Mouse (Mus musculus) liver, embryonic 13.5 days (tissue): ENCODE measurements around the gene Olfr1424. TPM values are rescaled to one million over a fixed set of nuclear protein-coding genes. Genes with fewer than 3 reads are reported as not detected.
"Not testable (repeated sequence)": the region's sequence is repeated elsewhere in the genome, so short reads cannot be mapped to it uniquely, and the experiment has no call there.

Experiments
- ATAC-seq: fragments of 200-750 bp; cut with Nextera tagmentation; 2 replicates; pipeline ENCODE4 v1.8.0; 2017; ENCODE audit warnings: low read depth, mild to moderate bottlenecking, moderate number of reproducible peaks, moderate library complexity
- DNase-seq: peaks from one replicate; pipeline ENCODE4 v3.0.0; 2022
- H3K27ac ChIP-seq: fragments of 300-500 bp; sonication (generic); 2 replicates; pipeline ENCODE4 v1.5.1; 2015; ENCODE audit warnings: moderate library complexity, mild to moderate bottlenecking, inconsistent platforms
- H3K27me3 ChIP-seq: fragments of 300-500 bp; sonication (generic); 2 replicates; pipeline ENCODE4 v1.6.1; 2015; ENCODE audit warnings: mild to moderate bottlenecking, inconsistent platforms
- H3K36me3 ChIP-seq: fragments of 300-500 bp; sonication (generic); 2 replicates; pipeline ENCODE4 v1.6.1; 2015; ENCODE audit warnings: mild to moderate bottlenecking, inconsistent platforms
- H3K4me1 ChIP-seq: fragments of 300-500 bp; sonication (generic); replicated peaks from 2 replicates; pipeline ENCODE4 v1.6.1; 2015; ENCODE audit warnings: inconsistent platforms
- H3K4me2 ChIP-seq: fragments of 300-500 bp; sonication (generic); 2 replicates; pipeline ENCODE4 v1.6.1; 2015; ENCODE audit warnings: inconsistent platforms, mild to moderate bottlenecking, moderate library complexity
- H3K4me3 ChIP-seq: fragments of 300-500 bp; sonication (generic); replicated peaks from 2 replicates; pipeline ENCODE4 v1.5.1; 2015; ENCODE audit warnings: mild to moderate bottlenecking, inconsistent platforms
- H3K9ac ChIP-seq: fragments of 300-500 bp; sonication (generic); 2 replicates; pipeline ENCODE4 v1.6.1; 2015; ENCODE audit warnings: mild to moderate bottlenecking, inconsistent platforms
- H3K9me3 ChIP-seq: fragments of 300-500 bp; sonication (generic); replicated peaks from 2 replicates; pipeline ENCODE4 v1.6.1; 2016; ENCODE audit warnings: inconsistent platforms
- WGBS: fragments of 180-500 bp; shearing (Covaris S2); methylation state at CpG from one replicate; pipeline ENCODE4 v1.1.7; 2015; ENCODE audit not compliant: insufficient replicate concordance; 5-methylcytosine and 5-hydroxymethylcytosine counted together
- polyA plus RNA-seq: library from polyadenylated mRNA; unstranded; fragments of >200 nt; fragmentation: Nextera tagmentation; extraction: Ambion mirVana; gene quantifications from 2 replicates; pipeline ENCODE4 v1.2.1, GENCODE M21; 2015

The Olfr1424 gene
- polyA plus RNA-seq = not detected in 2 replicates

DNA sequence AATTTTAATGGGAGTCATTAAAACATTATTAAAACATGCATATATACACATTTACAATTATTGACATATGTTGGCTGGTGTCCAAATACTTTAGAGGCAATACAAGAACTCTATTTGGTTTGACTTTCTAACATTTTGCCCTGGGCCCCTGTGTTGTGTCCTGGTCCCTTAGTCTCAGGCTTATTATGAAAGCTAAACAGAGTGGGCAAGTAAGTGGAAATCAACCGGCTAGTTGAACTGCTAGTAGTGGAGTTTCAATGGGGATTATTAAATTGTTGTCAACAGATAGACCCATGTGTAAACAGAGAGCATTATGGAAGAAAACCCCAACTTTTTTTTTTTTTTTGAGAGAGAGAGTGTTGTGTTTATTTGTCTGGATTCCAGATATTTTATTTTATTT lies at the start of gene Olfr1424:
TSS of gene Olfr1424 (minus strand) at position 101 of the 400 bp plus-strand sequence.
- not testable (repeated sequence) for H3K4me1 ChIP-seq, ATAC-seq, H3K9me3 ChIP-seq, DNase-seq, H3K36me3 ChIP-seq, H3K4me3 ChIP-seq, H3K27ac ChIP-seq, H3K9ac ChIP-seq, H3K27me3 ChIP-seq, H3K4me2 ChIP-seq
- WGBS = 71% methylated on average over 1 of the region's 1 CpGs

GRCm38 (mm10) chr19:12104541-12104940 lies 42.1 kb upstream of the Olfr1424 start:
- no peak overlapping the region for H3K27ac ChIP-seq
- no peaks in the 10 kb centered on the region for H3K4me1 ChIP-seq
- ATAC-seq (no peak), DNase-seq (no peak)
- no peaks in the 10 kb centered on the region for H3K27me3 ChIP-seq
- H3K4me2 ChIP-seq = no peak overlapping the region
- WGBS = 39% methylated on average over 1 of the region's 1 CpGs
- no peaks in the 10 kb centered on the region for H3K36me3 ChIP-seq
- no peak overlapping the region for H3K9ac ChIP-seq
- H3K4me3 ChIP-seq = no peak overlapping the region
- H3K9me3 ChIP-seq = no peaks in the 10 kb centered on the region

GRCm38 (mm10) chr19:12103234-12103633 lies 40.8 kb upstream of the Olfr1424 start, which contains the start of gene Olfr1427:
Olfr1427 (minus strand) TSS chr19:12103334.
- no peak for ATAC-seq
- Histone ChIP-seq H3K27me3 (no peaks in the 10 kb centered on the region), H3K4me3 (no peak within 1 kb of the TSS), H3K9me3 (no peaks in the 10 kb centered on the region), H3K4me1 (no peaks in the 10 kb centered on the region), H3K27ac (no peak within 1 kb of the TSS), H3K4me2 (no peak within 1 kb of the TSS), H3K9ac (no peak within 1 kb of the TSS), H3K36me3 (no peaks in the 10 kb centered on the region)
- DNase-seq = no peak
- WGBS = 78% methylated on average over 2 of the region's 2 CpGs

- Histone ChIP-seq H3K4me1 (no peaks in the 10 kb centered on the region), H3K27ac (no peak within 1 kb of the TSS), H3K27me3 (no peaks in the 10 kb centered on the region), H3K4me2 (no peak within 1 kb of the TSS), H3K9me3 (no peaks in the 10 kb centered on the region), H3K36me3 (no peaks in the 10 kb centered on the region), H3K4me3 (no peak within 1 kb of the TSS), H3K9ac (no peak within 1 kb of the TSS)
- 52% methylated on average over 1 of the region's 1 CpGs for WGBS
- no peak for ATAC-seq
- no peak for DNase-seq
Observed at GRCm38 (mm10) chr19:12091913-12092312, 29.4 kb upstream of the Olfr1424 start, which contains the start of gene Olfr1426. Olfr1426 (minus strand) TSS chr19:12092013.

DNA sequence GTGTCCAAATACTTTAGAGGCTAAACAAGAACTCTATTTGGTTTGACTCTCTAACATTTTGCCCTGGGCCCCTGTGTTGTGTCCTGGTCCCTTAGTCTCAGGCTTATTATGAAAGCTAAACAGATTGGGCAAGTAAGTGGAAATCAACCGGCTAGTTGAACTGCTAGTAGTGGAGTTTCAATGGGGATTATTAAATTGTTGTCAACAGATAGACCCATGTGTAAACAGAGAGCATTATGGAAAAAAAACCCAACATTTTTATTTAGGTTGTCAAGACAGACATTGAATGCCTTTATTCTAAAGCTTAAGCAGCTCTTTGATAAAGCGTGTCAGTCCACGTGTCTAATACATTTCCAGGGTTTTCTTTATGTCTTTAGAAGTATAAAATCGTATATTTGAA lies 15.1 kb upstream of the Olfr1424 start, which contains the start of gene Olfr1425:
TSS of gene Olfr1425 (minus strand) at position 101 of the 400 bp plus-strand sequence.
- H3K27ac ChIP-seq, H3K9ac ChIP-seq, H3K36me3 ChIP-seq, H3K4me2 ChIP-seq, H3K4me1 ChIP-seq, ATAC-seq, DNase-seq, H3K9me3 ChIP-seq, H3K4me3 ChIP-seq, H3K27me3 ChIP-seq: not testable (repeated sequence)
- 66% methylated on average over 4 of the region's 4 CpGs for WGBS

DNA sequence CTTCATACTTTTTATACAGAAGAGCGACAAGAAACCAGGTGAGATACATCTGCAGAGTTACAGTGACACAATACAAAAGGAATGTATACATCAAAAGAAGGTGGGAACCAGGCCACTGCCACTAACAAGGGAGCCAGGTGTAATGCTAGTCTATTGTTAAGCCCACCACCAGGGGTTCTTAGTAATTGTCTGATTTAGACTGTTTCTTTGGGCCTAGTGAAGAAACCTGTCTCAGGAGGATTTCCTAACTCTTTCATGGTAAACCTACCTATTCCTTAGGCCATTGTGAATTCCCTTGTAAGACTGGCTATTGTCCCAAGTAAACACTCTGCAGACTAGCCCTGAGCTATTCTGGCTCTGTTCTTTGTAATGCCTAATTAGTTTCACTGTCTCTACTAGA lies 7.1 kb upstream of the Olfr1424 start:
- not testable (repeated sequence) for H3K9me3 ChIP-seq, DNase-seq, H3K4me2 ChIP-seq, ATAC-seq, H3K27ac ChIP-seq, H3K9ac ChIP-seq, H3K36me3 ChIP-seq, H3K27me3 ChIP-seq, H3K4me1 ChIP-seq, H3K4me3 ChIP-seq
- 65% methylated on average over 1 of the region's 1 CpGs for WGBS

DNA sequence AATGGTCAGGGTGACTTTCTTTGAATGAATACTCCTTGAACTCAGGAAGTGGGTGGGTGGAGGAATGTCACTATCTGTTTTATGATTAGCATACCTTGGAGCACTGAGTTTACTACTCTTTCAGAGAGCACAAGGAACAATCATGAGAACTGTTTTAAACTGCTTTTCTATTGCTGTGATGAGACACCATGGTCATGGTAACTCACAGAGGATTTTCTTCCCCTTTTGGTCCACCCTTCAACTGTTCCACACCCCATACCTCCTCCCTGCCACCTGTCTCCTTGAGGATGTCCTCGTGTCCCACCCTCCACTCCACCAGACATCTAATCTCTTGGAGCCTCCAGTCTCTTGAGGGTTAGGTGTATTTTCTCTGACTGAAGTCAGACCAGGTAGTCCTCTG lies 5.3 kb upstream of the Olfr1424 start:
- H3K9ac ChIP-seq, H3K27me3 ChIP-seq, H3K4me3 ChIP-seq, H3K4me1 ChIP-seq, DNase-seq, H3K4me2 ChIP-seq, H3K9me3 ChIP-seq, H3K27ac ChIP-seq, H3K36me3 ChIP-seq, ATAC-seq: not testable (repeated sequence)
- 43% methylated on average over 1 of the region's 1 CpGs for WGBS

GRCm38 (mm10) chr19:12043163-12043562 lies 19.3 kb downstream of the Olfr1424 start:
- Histone ChIP-seq H3K27me3 (no peaks in the 10 kb centered on the region), H3K27ac (no peak overlapping the region), H3K4me2 (no peak overlapping the region), H3K9ac (no peak overlapping the region), H3K36me3 (no peaks in the 10 kb centered on the region), H3K9me3 (no peaks in the 10 kb centered on the region), H3K4me1 (no peaks in the 10 kb centered on the region), H3K4me3 (no peak overlapping the region)
- no peak for DNase-seq
- no peak for ATAC-seq
- 69% methylated on average over 5 of the region's 5 CpGs for WGBS

- ATAC-seq = no peak
- Histone ChIP-seq H3K4me3 (no peak within 1 kb of the TSS), H3K9me3 (no peaks in the 10 kb centered on the region), H3K4me2 (no peak within 1 kb of the TSS), H3K36me3 (no peaks in the 10 kb centered on the region), H3K9ac (no peak within 1 kb of the TSS), H3K27me3 (no peaks in the 10 kb centered on the region), H3K27ac (no peak within 1 kb of the TSS), H3K4me1 (no peaks in the 10 kb centered on the region)
- 48% methylated on average over 2 of the region's 2 CpGs for WGBS
- DNase-seq = no peak
Observed at GRCm38 (mm10) chr19:12041217-12041616, 21.3 kb downstream of the Olfr1424 start, which contains the start of gene Olfr1423. Olfr1423 (minus strand) TSS chr19:12041317.

- no peak overlapping the region for H3K4me3 ChIP-seq
- DNase-seq = no peak
- no peak for ATAC-seq
- no peaks in the 10 kb centered on the region for H3K9me3 ChIP-seq
- H3K4me1 ChIP-seq = no peaks in the 10 kb centered on the region
- H3K4me2 ChIP-seq = no peak overlapping the region
- no peak overlapping the region for H3K27ac ChIP-seq
- no peaks in the 10 kb centered on the region for H3K36me3 ChIP-seq
- no peaks in the 10 kb centered on the region for H3K27me3 ChIP-seq
- H3K9ac ChIP-seq = no peak overlapping the region
Observed at GRCm38 (mm10) chr19:12037727-12038126, 24.8 kb downstream of the Olfr1424 start.

- Histone ChIP-seq H3K27ac (no peak overlapping the region), H3K4me3 (no peak overlapping the region), H3K4me2 (no peak overlapping the region), H3K27me3 (no peaks in the 10 kb centered on the region), H3K9ac (no peak overlapping the region), H3K4me1 (no peaks in the 10 kb centered on the region; the same call in 1 of the 2 replicates), H3K36me3 (no peaks in the 10 kb centered on the region), H3K9me3 (no peaks in the 10 kb centered on the region)
- ATAC-seq (no peak), DNase-seq (no peak)
- WGBS = 26% methylated on average over 2 of the region's 2 CpGs
Observed at GRCm38 (mm10) chr19:12026606-12027005, 35.9 kb downstream of the Olfr1424 start.

DNA sequence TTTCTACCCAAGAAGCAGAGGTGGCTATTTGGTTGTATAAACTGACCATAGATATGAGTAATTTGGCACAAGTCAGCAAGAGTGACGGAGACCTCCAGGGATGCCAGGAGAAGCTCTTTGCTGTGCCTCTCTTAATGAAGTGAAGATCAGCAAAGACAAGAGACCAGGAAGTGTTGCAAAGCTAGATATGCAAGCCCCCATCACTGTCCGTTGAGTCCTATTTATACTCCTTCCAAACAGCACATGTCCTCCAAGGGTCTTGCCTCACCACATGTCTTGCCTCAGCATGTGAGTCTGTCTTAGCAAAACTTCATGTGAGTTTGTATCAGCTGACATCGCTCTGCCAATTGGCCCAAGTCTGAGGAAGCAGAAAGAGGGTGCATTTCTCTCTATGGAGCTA lies 37.1 kb downstream of the Olfr1424 start:
- H3K4me2 ChIP-seq = no peak overlapping the region
- no peaks in the 10 kb centered on the region; the same call in 1 of the 2 replicates for H3K4me1 ChIP-seq
- no peak overlapping the region for H3K4me3 ChIP-seq
- DNase-seq = no peak
- no peak for ATAC-seq
- H3K27ac ChIP-seq = no peak overlapping the region
- 43% methylated on average over 3 of the region's 3 CpGs for WGBS
- no peak overlapping the region for H3K9ac ChIP-seq
- H3K36me3 ChIP-seq = no peaks in the 10 kb centered on the region
- no peaks in the 10 kb centered on the region for H3K27me3 ChIP-seq
- H3K9me3 ChIP-seq = no peaks in the 10 kb centered on the region
